Mouse (Mus musculus) limb, embryonic 11.5 days (tissue): Measurements from ENCODE around the gene Dynlt1c. TPM values are rescaled to one million over a fixed set of nuclear protein-coding genes. Genes with fewer than 3 reads are reported as not detected.
"Not testable (repeated sequence)": the region's sequence is repeated elsewhere in the genome, so short reads cannot be mapped to it uniquely, and the experiment has no call there.

Experiments used
- ATAC-seq: fragments of 200-750 bp; cut with Nextera tagmentation; 2 replicates; pipeline ENCODE4 v1.8.0; 2017; ENCODE audit warnings: low read depth; ENCODE audit not compliant: insufficient number of reproducible peaks, low FRiP score, low TSS enrichment
- DNase-seq: peaks from one replicate; pipeline ENCODE4 v3.0.0-alpha.2; 2015; ENCODE audit warnings: low spot score
- H3K27ac ChIP-seq: fragments of 300-500 bp; sonication (generic); replicated peaks from 2 replicates; pipeline ENCODE4 v1.5.1; 2014; ENCODE audit warnings: low read depth, mild to moderate bottlenecking, low read length
- H3K27me3 ChIP-seq: fragments of 300-500 bp; sonication (generic); 2 replicates; pipeline ENCODE4 v1.6.1; 2014; ENCODE audit warnings: mild to moderate bottlenecking, low read length, mixed read lengths; ENCODE audit not compliant: control insufficient read depth, insufficient read depth
- H3K36me3 ChIP-seq: fragments of 300-500 bp; sonication (generic); 2 replicates; pipeline ENCODE4 v1.6.1; 2014; ENCODE audit warnings: mild to moderate bottlenecking, low read length, moderate library complexity, mixed read lengths; ENCODE audit not compliant: control insufficient read depth, insufficient read depth
- H3K4me1 ChIP-seq: fragments of 300-500 bp; sonication (generic); 2 replicates; pipeline ENCODE4 v1.6.1; 2014; ENCODE audit warnings: low read length, mixed read lengths; ENCODE audit not compliant: control insufficient read depth, insufficient read depth
- H3K4me2 ChIP-seq: fragments of 300-500 bp; sonication (generic); 2 replicates; pipeline ENCODE4 v1.6.1; 2014; ENCODE audit warnings: low read depth, mild to moderate bottlenecking, moderate library complexity; ENCODE audit not compliant: severe bottlenecking
- H3K4me3 ChIP-seq: fragments of 300-500 bp; sonication (generic); 2 replicates; pipeline ENCODE4 v1.5.1; 2014; ENCODE audit warnings: low read depth, low read length
- H3K9ac ChIP-seq: fragments of 300-500 bp; sonication (generic); 2 replicates; pipeline ENCODE4 v1.6.1; 2014; ENCODE audit warnings: mild to moderate bottlenecking, low read length
- H3K9me3 ChIP-seq: fragments of 300-500 bp; sonication (generic); 2 replicates; pipeline ENCODE4 v1.6.1; 2016; ENCODE audit warnings: low read length; ENCODE audit not compliant: control insufficient read depth
- WGBS: fragments of 180-500 bp; shearing (Covaris S2); extraction: QIAGEN DNeasy Blood & Tissue Kit; methylation state at CpG from one replicate; pipeline ENCODE4 v1.1.7; 2014; 5-methylcytosine and 5-hydroxymethylcytosine counted together
- polyA plus RNA-seq: library from polyadenylated mRNA; unstranded; fragments of >200 nt; fragmentation: Nextera tagmentation; extraction: Ambion mirVana; gene quantifications from 2 replicates; pipeline ENCODE4 v1.2.1, GENCODE M21; 2014

The Dynlt1c gene
- polyA plus RNA-seq, 1 experiment from 2014 or later: 31.4 TPM

DNA sequence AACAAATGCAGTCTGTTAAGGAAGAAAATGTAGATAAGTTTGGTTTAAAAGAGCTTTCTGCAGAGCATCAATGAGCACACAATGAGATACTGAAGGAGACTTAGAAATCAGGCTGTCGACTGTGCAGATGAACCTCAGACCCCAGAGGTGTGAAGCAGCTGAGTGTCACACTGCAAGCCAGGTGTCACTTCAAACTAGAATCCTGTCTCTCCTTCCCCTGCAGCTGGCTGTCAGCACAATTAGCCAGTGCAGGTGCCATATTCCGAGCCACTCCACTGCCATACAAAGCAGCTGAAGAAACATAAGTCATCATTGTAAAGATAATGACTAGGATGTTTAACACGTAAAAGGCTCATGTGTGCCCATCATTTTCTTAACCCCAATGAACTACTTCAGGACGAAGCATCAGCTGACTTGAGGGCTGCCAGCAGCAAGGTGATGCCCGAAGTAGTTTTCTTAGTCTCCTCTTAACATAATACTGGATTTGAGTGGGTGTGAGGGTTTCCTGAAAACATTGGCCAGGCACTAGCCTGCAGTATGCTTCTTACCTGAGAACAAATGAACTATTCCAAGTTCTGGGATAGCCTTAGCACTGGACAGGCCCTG lies 52.0 kb downstream of the Dynlt1c start:
- H3K9me3 ChIP-seq, H3K27ac ChIP-seq, H3K4me2 ChIP-seq, H3K27me3 ChIP-seq, H3K4me1 ChIP-seq, DNase-seq, H3K36me3 ChIP-seq, H3K4me3 ChIP-seq, ATAC-seq, H3K9ac ChIP-seq: not testable (repeated sequence)
- 89% methylated on average over 4 of the region's 5 CpGs for WGBS

DNA sequence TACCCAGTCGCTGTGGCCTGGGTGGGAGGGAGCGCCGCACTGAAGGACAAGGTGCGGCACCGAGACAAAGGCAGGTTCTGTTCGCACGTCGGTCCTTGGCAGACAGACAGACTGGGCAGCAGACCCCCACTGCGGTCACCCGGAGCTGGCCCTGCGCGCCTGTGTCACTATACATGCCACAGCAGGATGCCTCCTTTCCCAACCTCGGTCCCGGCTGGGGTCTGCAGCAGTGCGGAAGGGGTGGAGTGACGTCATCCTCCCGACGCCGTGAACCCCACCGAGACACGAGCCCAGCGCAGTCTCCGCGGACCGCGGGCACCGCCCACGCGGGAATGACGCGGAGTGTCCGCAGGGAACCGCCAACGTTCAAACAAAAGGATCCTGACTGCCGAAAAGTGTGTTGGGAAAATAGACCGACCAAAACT lies 53.6 kb downstream of the Dynlt1c start:
- H3K27me3 ChIP-seq, H3K36me3 ChIP-seq, H3K4me1 ChIP-seq, H3K9me3 ChIP-seq: not testable (repeated sequence)
- H3K27ac ChIP-seq: peak overlapping the region; percentile 30; the same call in 1 of the 2 replicates
- peak; percentile 80 for ATAC-seq
- peak overlapping the region; percentile 39 for H3K4me3 ChIP-seq
- peak overlapping the region; percentile 31 for H3K4me2 ChIP-seq
- DNase-seq: peak; percentile 89
- peak overlapping the region; percentile 63 for H3K9ac ChIP-seq
- under 1% methylated on average over 34 of the region's 36 CpGs for WGBS

DNA sequence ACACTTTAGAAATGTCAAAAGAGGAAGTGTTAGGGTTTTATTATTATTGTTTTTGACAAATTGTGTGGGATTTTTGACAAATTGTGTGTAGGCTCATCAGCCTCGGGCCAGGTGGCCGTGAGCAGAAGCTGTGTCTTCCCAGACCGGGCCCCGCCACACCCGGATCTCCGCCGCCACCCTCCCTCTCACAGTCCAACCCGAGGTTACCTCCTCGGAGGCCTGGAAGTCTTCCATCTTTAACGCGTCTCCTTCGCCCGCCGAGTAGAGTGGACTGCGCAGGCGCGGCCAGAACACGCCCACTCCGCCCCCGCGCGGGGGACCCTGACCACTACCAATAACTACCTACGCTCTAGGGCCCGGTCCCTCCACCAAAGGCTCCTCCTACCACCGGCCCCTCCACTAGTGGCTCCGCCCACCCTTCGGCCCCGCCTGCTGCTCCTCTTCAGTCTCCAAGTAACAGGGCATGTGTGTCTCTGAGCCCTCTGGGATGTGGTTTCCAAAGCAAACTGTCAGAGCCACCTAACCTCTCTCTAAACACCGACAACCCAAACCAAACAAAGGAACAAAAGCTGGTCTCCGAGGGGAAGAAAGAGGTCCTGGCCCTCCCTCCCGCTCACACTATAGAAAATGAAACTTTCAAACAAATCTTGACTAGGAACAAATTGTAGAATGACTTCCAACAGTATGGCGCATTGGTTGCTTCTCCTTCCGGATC lies 54.3 kb downstream of the Dynlt1c start, which contains the start of gene Dynlt1f:
Dynlt1f (minus strand) TSS at position 334 of the 715 bp plus-strand sequence.
- not testable (repeated sequence) for H3K4me1 ChIP-seq, H3K36me3 ChIP-seq, H3K27me3 ChIP-seq, H3K9me3 ChIP-seq
- Histone ChIP-seq H3K4me3 (peak within 1 kb of the TSS; percentile 39), H3K27ac (peak within 1 kb of the TSS; percentile 30; the same call in 1 of the 2 replicates), H3K9ac (peak within 1 kb of the TSS; percentile 63), H3K4me2 (peak within 1 kb of the TSS; percentile 31)
- ATAC-seq (peak; percentile 92), DNase-seq (peak; percentile 45)
- 5% methylated on average over 19 of the region's 33 CpGs for WGBS

DNA sequence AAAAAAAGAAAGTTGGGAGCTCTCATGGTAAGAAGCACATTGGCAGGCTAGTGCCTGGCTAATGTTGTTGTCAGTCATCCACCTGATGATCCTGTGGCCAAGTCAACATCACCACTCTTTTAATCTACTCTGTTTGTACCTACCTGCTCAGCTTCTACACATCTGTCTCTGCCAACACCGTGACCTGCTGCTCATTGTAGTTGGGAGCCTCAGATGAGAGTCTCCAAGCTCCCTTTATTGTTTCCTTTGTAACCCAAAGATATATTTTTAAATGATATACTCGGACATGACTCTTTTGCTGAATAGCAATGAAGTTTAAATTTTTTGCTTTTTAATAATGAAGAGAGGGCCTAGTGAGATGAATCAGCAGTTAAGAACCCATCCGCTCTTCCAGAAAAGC lies 55.0 kb downstream of the Dynlt1c start:
- not testable (repeated sequence) for H3K9ac ChIP-seq, H3K27ac ChIP-seq, H3K4me2 ChIP-seq, H3K4me1 ChIP-seq, ATAC-seq, H3K27me3 ChIP-seq, DNase-seq, H3K9me3 ChIP-seq, H3K4me3 ChIP-seq, H3K36me3 ChIP-seq
- WGBS: 100% methylated on average over 1 of the region's 3 CpGs

DNA sequence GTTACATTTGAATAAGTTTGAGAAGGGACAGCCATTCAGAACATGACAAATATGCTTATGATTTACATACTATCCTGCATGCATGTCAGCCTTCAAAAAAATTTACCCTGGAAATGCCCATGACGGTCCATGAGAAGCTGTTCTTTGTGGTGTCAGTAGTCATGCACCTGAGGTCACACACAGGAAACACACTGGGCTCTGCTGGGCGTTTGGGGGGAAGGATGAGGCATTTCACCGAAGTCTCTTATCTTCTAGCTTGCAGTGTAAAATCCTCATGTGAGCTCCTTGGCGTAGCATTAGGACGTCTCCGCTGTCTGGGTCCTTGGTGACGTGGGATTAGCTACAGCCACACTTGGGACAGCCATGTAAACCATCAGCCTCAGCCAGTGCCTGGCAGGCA lies 57.3 kb downstream of the Dynlt1c start, which contains the start of gene Sytl3:
Sytl3 (plus strand) TSS at position 293 of the 400 bp plus-strand sequence.
- H3K27ac ChIP-seq, H3K9me3 ChIP-seq, H3K4me1 ChIP-seq, H3K4me2 ChIP-seq, ATAC-seq, H3K9ac ChIP-seq, H3K4me3 ChIP-seq, DNase-seq, H3K36me3 ChIP-seq, H3K27me3 ChIP-seq: not testable (repeated sequence)
- 92% methylated on average over 4 of the region's 7 CpGs for WGBS

Other genes with a start within 250 kb of the Dynlt1c start
- 502 TPM in 2 replicates for gene Dynlt1b, start 171.6 kb upstream of the Dynlt1c start, polyA plus RNA-seq
- gene Dynlt1f, start 54.2 kb downstream of the Dynlt1c start, polyA plus RNA-seq: 323 and 342 TPM in 2 replicates
- gene Sytl3, start 57.4 kb downstream of the Dynlt1c start, polyA plus RNA-seq: not detected in 2 replicates
- gene Ezr, start 181.1 kb downstream of the Dynlt1c start, polyA plus RNA-seq: 25.6 and 26.9 TPM in 2 replicates